Mouse (Mus musculus) T-cell, adult 2 months (primary cell): ENCODE measurements at regions not wholly inside any gene's neighbourhood (a gene's known extent, or its start where the extent isn't known, plus 50 kb on each side); places are given as distances from the start of the nearest gene placed in this dataset.

Experiments used
- DNase-seq: peaks from one replicate; pipeline ENCODE4 v3.0.0; 2022; ENCODE audit warnings: low spot score

DNA sequence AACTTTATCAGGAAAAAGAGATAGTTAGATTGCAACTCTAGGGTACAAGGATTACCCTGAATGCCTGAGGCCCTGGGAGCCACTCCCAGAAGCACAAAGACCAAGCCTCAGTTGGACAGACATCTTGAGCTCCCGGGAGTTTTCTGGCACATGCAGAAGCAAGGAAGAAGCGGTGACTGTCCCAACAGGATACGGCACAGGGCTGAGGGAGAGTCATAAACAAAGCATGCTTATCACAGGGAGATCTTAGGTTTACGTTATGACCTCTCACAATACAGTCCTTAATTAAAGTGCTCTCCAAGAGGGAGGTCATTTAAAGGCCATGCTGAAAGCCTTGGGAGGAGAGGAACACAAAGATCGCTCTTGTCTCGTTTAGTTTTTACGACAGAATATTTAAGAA is 143.1 kb downstream of the Gm11361 start:
- DNase-seq, result no peak
